28 mouse cellular contexts compared by ENCODE assay signal in the genomic region with DNA sequence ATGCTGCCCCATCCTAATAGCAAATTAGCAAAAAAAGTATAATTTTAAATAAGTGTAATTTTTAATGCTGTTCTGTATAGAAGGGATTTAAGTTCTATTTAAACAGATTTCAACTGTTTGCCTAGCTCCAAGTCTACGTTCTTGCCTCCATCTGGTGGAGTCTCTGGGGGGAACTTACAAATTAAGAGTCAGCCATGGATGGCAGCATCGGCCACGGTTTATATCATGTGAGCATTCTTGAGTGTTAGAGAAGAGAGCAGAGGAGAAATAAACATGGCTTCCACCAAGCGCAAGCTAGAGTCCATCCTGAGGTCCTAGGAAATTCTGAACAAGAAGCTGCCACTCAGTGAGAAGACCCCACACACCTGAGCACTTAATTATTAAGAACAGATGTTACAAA.
DNase-seq lines count a peak whose midpoint lies in the region; ATAC-seq and TF ChIP-seq lines count a peak whose summit lies in the region.
"Had no signal": no experiment of that assay in that cellular context is flagged by ENCODE, and none has a peak within 500 bp of the region (broad histone marks: within the 10 kb centered on the region; RNA-seq: fewer than 3 reads in every experiment).

No protein-coding gene starts in this region.

- H3K9me3 ChIP-seq in embryonic facial prominence, embryonic 11.5 days (replicated peaks; ENCODE audit: control insufficient read depth, low read length), result no peaks in the 10 kb centered on the region
- no peaks in the 10 kb centered on the region for H3K9me3 ChIP-seq in embryonic facial prominence, embryonic 10.5 days
- no peaks in the 10 kb centered on the region for H3K9me3 ChIP-seq in hindbrain, embryonic 16.5 days (ENCODE audit: control insufficient read depth, low read length)
- no peaks in the 10 kb centered on the region for H3K9me3 ChIP-seq in hindbrain, embryonic 12.5 days (replicated peaks)
- no peaks in the 10 kb centered on the region for H3K9me3 ChIP-seq in lung, embryonic 14.5 days (ENCODE audit: low read depth, low read length)
- no peaks in the 10 kb centered on the region for H3K9me3 ChIP-seq in embryonic facial prominence, embryonic 14.5 days (ENCODE audit: control insufficient read depth, low read length)
- H3K9me3 ChIP-seq: embryonic facial prominence, embryonic 13.5 days; liver, embryonic 12.5 days; neural tube, embryonic 12.5 days had no signal

- H3K4me3 ChIP-seq in embryonic facial prominence, embryonic 11.5 days (ENCODE audit: low read depth, low read length), result no peak overlapping the region
- H3K4me3 ChIP-seq in embryonic facial prominence, embryonic 10.5 days, result no peak overlapping the region
- H3K4me3 ChIP-seq in hindbrain, embryonic 16.5 days (ENCODE audit: low read length), result no peak overlapping the region
- H3K4me3 ChIP-seq in hindbrain, embryonic 12.5 days, result no peak overlapping the region
- H3K4me3 ChIP-seq in lung, embryonic 14.5 days (ENCODE audit: low read depth, low read length), result no peak overlapping the region
- no peak overlapping the region for H3K4me3 ChIP-seq in embryonic facial prominence, embryonic 14.5 days (ENCODE audit: low read depth, low read length)
- H3K4me3 ChIP-seq: embryonic facial prominence, embryonic 13.5 days; erythroblast, embryonic 14.5 days; left cerebral cortex, adult 2 months; liver, embryonic 12.5 days; myocyte; neural tube, embryonic 12.5 days had no signal

- no peaks in the 10 kb centered on the region for H3K27me3 ChIP-seq in embryonic facial prominence, embryonic 11.5 days (ENCODE audit: control insufficient read depth, insufficient read depth, low read length)
- H3K27me3 ChIP-seq in embryonic facial prominence, embryonic 10.5 days (replicated peaks; ENCODE audit: low read depth, poor library complexity, severe bottlenecking), result no peaks in the 10 kb centered on the region
- no peaks in the 10 kb centered on the region for H3K27me3 ChIP-seq in hindbrain, embryonic 16.5 days (replicated peaks; ENCODE audit: control insufficient read depth, insufficient read depth, low read length)
- H3K27me3 ChIP-seq in hindbrain, embryonic 12.5 days, result no peaks in the 10 kb centered on the region
- no peaks in the 10 kb centered on the region for H3K27me3 ChIP-seq in lung, embryonic 14.5 days (ENCODE audit: insufficient read depth, low read length)
- H3K27me3 ChIP-seq in embryonic facial prominence, embryonic 14.5 days (replicated peaks; ENCODE audit: control insufficient read depth, insufficient read depth, low read length), result no peaks in the 10 kb centered on the region
- H3K27me3 ChIP-seq: embryonic facial prominence, embryonic 13.5 days; liver, embryonic 12.5 days; neural tube, embryonic 12.5 days had no signal

- WGBS in embryonic facial prominence, embryonic 11.5 days, result 72% methylated on average over 4 of the region's 4 CpGs
- 74% methylated on average over 4 of the region's 4 CpGs for WGBS in embryonic facial prominence, embryonic 10.5 days
- WGBS in hindbrain, embryonic 16.5 days, result 45% methylated on average over 4 of the region's 4 CpGs
- WGBS in hindbrain, embryonic 12.5 days, result 60% methylated on average over 4 of the region's 4 CpGs
- 55% methylated on average over 4 of the region's 4 CpGs for WGBS in lung, embryonic 14.5 days
- whole genome bisulfite sequencing in embryonic facial prominence, embryonic 14.5 days, result 51% methylated on average over 4 of the region's 4 CpGs

- H3K4me1 ChIP-seq in embryonic facial prominence, embryonic 11.5 days (ENCODE audit: control insufficient read depth, insufficient read depth, low read length), result no peaks in the 10 kb centered on the region
- H3K4me1 ChIP-seq in embryonic facial prominence, embryonic 10.5 days, result no peaks in the 10 kb centered on the region
- no peaks in the 10 kb centered on the region; the same call in 1 of the 2 replicates for H3K4me1 ChIP-seq in hindbrain, embryonic 16.5 days (ENCODE audit: control insufficient read depth, insufficient read depth, low read depth, low read length)
- no peaks in the 10 kb centered on the region for H3K4me1 ChIP-seq in hindbrain, embryonic 12.5 days
- no peaks in the 10 kb centered on the region for H3K4me1 ChIP-seq in lung, embryonic 14.5 days (ENCODE audit: insufficient read depth)
- peaks cover 6% of the 10 kb centered on the region; the same call in 1 of the 2 replicates for H3K4me1 ChIP-seq in embryonic facial prominence, embryonic 14.5 days (ENCODE audit: control insufficient read depth, insufficient read depth, low read length)
- H3K4me1 ChIP-seq: liver, embryonic 12.5 days; neural tube, embryonic 12.5 days had no signal

- no peak overlapping the region for H3K9ac ChIP-seq in embryonic facial prominence, embryonic 11.5 days (replicated peaks; ENCODE audit: low read length)
- no peak overlapping the region for H3K9ac ChIP-seq in hindbrain, embryonic 16.5 days (ENCODE audit: low read depth, low read length)
- no peak overlapping the region for H3K9ac ChIP-seq in hindbrain, embryonic 12.5 days
- H3K9ac ChIP-seq in lung, embryonic 14.5 days, result no peak overlapping the region
- H3K9ac ChIP-seq in embryonic facial prominence, embryonic 14.5 days (ENCODE audit: low read depth, low read length), result no peak overlapping the region
- H3K9ac ChIP-seq: embryonic facial prominence, embryonic 13.5 days; liver, embryonic 12.5 days; liver, postnatal 0 days; neural tube, embryonic 12.5 days had no signal

- ATAC-seq in embryonic facial prominence, embryonic 11.5 days (replicated peaks; ENCODE audit: insufficient number of reproducible peaks, low FRiP score, low TSS enrichment, low read depth), result no peak
- ATAC-seq in hindbrain, embryonic 16.5 days, result peak; percentile 51
- ATAC-seq in hindbrain, embryonic 12.5 days (ENCODE audit: low FRiP score), result no peak
- no peak for ATAC-seq in lung, embryonic 14.5 days (ENCODE audit: insufficient read depth)
- no peak for ATAC-seq in embryonic facial prominence, embryonic 14.5 days (ENCODE audit: low read depth)
- ATAC-seq in inflammation-experienced regulatory T-cells, adult 6 months, result no peak
- ATAC-seq: liver, embryonic 12.5 days; liver, postnatal 0 days; midbrain, embryonic 16.5 days; Patski had no signal

- no peak overlapping the region for H3K27ac ChIP-seq in embryonic facial prominence, embryonic 11.5 days (replicated peaks; ENCODE audit: low read depth, low read length)
- H3K27ac ChIP-seq in embryonic facial prominence, embryonic 10.5 days (replicated peaks), result no peak overlapping the region
- H3K27ac ChIP-seq in hindbrain, embryonic 16.5 days (ENCODE audit: low read depth, low read length), result no peak overlapping the region
- H3K27ac ChIP-seq in hindbrain, embryonic 12.5 days, result no peak overlapping the region
- H3K27ac ChIP-seq in lung, embryonic 14.5 days (ENCODE audit: low read depth), result no peak overlapping the region
- H3K27ac ChIP-seq in embryonic facial prominence, embryonic 14.5 days (replicated peaks; ENCODE audit: low read depth, low read length), result no peak overlapping the region
- H3K27ac ChIP-seq: embryonic facial prominence, embryonic 13.5 days; left cerebral cortex, adult 2 months; liver, embryonic 12.5 days; macrophage; neural tube, embryonic 12.5 days had no signal

- H3K36me3 ChIP-seq in embryonic facial prominence, embryonic 11.5 days (replicated peaks; ENCODE audit: control insufficient read depth, insufficient read depth, low read depth, low read length), result no peaks in the 10 kb centered on the region
- no peaks in the 10 kb centered on the region for H3K36me3 ChIP-seq in embryonic facial prominence, embryonic 10.5 days (replicated peaks)
- no peaks in the 10 kb centered on the region for H3K36me3 ChIP-seq in hindbrain, embryonic 16.5 days (ENCODE audit: control insufficient read depth, insufficient read depth, low read length)
- no peaks in the 10 kb centered on the region for H3K36me3 ChIP-seq in hindbrain, embryonic 12.5 days
- no peaks in the 10 kb centered on the region for H3K36me3 ChIP-seq in lung, embryonic 14.5 days (ENCODE audit: insufficient read depth)
- H3K36me3 ChIP-seq in embryonic facial prominence, embryonic 14.5 days (ENCODE audit: control insufficient read depth, insufficient read depth, low read length), result no peaks in the 10 kb centered on the region
- H3K36me3 ChIP-seq: embryonic facial prominence, embryonic 13.5 days; liver, embryonic 12.5 days; neural tube, embryonic 12.5 days had no signal

- TF ChIP-seq CTCF in lung, embryonic 14.5 days (IDR thresholded peaks at IDR 0.05; ENCODE audit: low read depth), result no peak

- no peak overlapping the region for H3K4me2 ChIP-seq in embryonic facial prominence, embryonic 11.5 days (ENCODE audit: low read depth, low read length)
- no peak overlapping the region for H3K4me2 ChIP-seq in hindbrain, embryonic 16.5 days (ENCODE audit: low read length)
- H3K4me2 ChIP-seq in hindbrain, embryonic 12.5 days (replicated peaks), result no peak overlapping the region
- no peak overlapping the region for H3K4me2 ChIP-seq in lung, embryonic 14.5 days
- no peak overlapping the region for H3K4me2 ChIP-seq in embryonic facial prominence, embryonic 14.5 days (ENCODE audit: low read depth, low read length)
- H3K4me2 ChIP-seq: embryonic facial prominence, embryonic 13.5 days; heart, embryonic 11.5 days; liver, embryonic 12.5 days; neural tube, embryonic 12.5 days had no signal

- DNase-seq in embryonic facial prominence, embryonic 11.5 days (ENCODE audit: low spot score), result peak; percentile 9
- DNase-seq in embryonic facial prominence, embryonic 10.5 days (ENCODE audit: low spot score), result no peak
- peak; percentile 21 for DNase-seq in lung, embryonic 14.5 days
- DNase-seq in lung, adult 18-20 months, result no peak
- DNase-seq in embryonic facial prominence, embryonic 14.5 days (ENCODE audit: low spot score), result peak; percentile 72
- DNase-seq: adrenal gland, postnatal 10 days; cerebellum, adult 18-20 months; gastrocnemius, postnatal 14 days; heart, adult 18-20 months; heart, postnatal 4 days; kidney, adult 18-20 months; kidney, postnatal 10 days; liver, postnatal 0 days; lung, postnatal 10 days; thymus, postnatal 4 days had no signal

Comparison
In these comparisons a context has a peak if more than half of its experiments do, and no peak if none do; other contexts are left out.
1. DNase-seq: peak in embryonic facial prominence, embryonic 11.5 days (single experiment), lung, embryonic 14.5 days (single experiment) and embryonic facial prominence, embryonic 14.5 days (single experiment); none in embryonic facial prominence, embryonic 10.5 days (single experiment) and lung, adult 18-20 months (0 of 2).